Mouse (Mus musculus) heart, adult 18-20 months (tissue): ENCODE results near the gene Barx2. TPM values are rescaled to one million over a fixed set of nuclear protein-coding genes. Genes with fewer than 3 reads are reported as not detected.

Experiments used
- DNase-seq, 2 experiments: peaks; one replicate each; pipeline ENCODE4 v3.0.0; 2021 to 2022; ENCODE audit warnings: mixed read lengths in 1 of 2
- total RNA-seq, 2 experiments: library from RNA; stranded (reverse); gene quantifications; 2 replicates each; pipeline ENCODE4 v1.2.3; 2021

Gene Barx2
- total RNA-seq, 2 experiments from 2014 or later = 0.25 to 0.28 TPM

- no peak for DNase-seq
These were observed 110.6 kb downstream of the Barx2 start for GRCm38 (mm10) chr9:31802641-31803040.

Other genes starting within 250 kb of the Barx2 start
- 10 to 100 TPM; 15.6 to 20.0 TPM for gene Arhgap32, start 202.7 kb upstream of the Barx2 start, total RNA-seq